Mouse (Mus musculus): ENCODE results near the gene Fut2.
"Not testable (repeated sequence)": the region's sequence is repeated elsewhere in the genome, so short reads cannot be mapped to it uniquely, and the experiment has no call there.

The Fut2 gene

DNA sequence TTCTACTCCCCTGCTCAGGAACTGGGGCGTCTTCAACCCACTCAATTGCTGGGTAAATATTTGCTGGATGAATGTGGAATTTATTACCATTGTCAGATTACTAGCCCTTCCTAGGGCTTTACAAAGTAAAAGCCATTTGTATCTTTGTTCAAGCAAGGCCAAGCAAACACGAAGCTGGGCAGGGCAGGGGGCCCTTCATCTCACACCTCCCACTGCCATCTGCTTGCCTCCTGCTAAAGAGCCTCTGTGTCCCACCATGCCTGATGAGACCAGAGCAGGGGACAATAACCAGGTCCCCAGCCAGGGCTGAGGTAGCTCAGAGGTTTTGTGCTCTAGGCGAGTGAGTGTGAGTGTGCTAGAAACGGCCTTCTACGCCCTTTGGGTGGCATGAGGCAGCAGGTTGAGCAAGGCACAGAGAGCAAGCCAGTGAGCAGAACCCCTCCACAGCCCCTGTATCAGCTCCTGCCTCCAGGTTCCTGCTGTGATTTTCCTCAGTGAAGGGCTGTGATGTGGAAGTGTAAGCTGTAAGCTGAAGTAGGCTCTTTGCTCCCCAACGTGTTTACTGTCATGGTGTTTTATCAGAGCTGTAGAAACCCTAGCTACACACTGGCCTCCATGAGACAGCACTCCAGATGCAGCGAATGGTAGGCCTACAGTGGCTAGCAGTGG is 11.6 kb upstream of the Fut2 start:
- no peak for DNase-seq (ENCODE audit: extremely low read depth, low read depth)

DNA sequence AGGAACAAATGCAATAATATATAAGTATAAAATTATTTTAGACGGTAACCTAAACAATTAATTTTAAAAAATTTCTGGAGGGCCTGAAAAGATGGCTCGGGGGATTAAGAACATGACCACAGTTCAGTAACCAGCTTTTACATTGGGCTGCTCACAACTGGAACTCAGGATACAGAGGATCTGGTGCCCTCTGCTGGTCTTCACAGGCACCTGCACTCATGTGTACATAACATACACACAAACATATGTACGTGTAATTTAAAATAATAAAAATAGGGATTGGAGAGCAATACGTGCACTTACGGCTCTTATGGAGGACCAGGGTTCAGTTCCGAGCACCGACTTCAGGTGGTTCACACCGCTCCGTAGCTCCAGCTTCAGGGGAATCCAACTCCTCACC is 2.7 kb upstream of the Fut2 start:
- peak; percentile 24 for DNase-seq (ENCODE audit: extremely low read depth, low read depth)

DNA sequence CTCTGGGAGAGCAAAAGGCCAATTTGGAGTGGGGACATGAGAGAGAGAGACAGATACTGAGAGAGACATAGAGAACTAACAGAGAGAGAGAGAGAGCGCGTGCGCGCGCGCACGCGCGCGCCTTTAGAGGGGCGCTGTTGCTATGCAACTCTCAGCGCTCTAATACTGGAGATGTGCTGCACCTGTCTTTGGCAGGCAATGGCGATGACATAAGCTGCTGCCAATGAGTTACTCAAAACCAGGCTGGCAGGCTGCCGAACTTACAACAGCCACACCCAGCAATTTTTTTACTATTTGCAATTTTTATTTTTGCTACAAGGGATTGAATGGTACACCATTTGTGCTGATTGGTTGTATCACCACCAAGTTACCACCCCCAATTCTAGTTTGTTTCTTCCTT is 1.6 kb upstream of the Fut2 start:
- no peak for DNase-seq (ENCODE audit: extremely low read depth, low read depth)

DNA sequence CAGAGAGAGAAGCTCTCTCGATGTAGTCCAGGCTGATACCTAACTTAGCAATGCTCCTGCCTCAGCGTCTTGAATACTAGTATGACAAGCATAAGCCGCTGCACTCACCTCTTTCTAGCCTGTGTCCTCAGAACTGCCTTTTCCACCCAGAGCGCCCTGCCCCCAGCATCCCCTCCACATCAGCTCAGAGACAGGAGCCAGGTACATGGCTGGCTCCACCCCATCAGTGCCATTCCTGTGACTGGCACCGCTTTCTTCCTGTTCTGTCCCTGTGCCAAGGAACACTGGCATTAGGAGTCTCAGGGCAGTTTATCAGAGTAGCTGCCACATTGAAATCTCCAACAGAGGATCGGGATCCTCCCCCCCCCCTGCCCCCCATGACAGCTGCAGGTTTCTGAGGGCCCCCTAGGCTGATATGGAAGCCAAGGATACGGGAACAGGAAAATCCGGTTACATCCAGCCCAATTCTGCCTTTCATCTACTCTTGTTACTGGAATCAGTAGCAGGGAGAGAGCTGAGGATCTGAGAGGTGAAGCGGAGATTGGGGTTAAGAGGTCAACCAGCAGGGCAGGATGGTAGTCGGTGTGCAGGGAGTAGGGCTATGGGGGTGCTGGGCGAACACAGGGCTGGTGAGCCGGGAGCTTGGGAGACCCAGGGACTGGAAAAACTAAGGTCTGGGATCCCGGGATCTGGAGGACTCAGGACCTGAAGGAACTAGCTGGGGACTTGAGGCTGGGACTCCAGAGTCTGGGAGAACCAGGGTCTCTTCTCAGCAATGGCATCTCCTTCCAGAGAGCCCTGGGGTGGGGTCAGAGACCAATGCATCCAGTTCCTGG is 673 bp downstream of the Fut2 start:
- no peak for DNase-seq (ENCODE audit: extremely low read depth, low read depth)

DNA sequence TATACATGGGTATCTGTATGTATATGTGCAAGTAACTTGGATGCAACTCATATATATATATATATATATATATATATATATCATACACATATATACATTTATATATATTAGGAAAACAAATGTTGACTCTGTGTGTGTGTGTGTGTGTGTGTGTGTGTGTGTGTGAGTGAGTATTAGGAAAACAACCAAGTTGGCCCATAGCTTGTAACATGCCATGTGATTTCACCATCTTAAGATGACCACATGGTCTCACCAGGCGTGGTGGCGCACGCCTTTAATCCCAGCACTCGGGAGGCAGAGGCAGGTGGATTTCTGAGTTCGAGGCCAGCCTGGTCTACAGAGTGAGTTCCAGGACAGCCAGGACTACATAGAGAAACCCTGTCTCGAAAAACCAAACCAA is 4.5 kb downstream of the Fut2 start:
- not testable (repeated sequence) for DNase-seq (ENCODE audit: extremely low read depth, low read depth)

DNA sequence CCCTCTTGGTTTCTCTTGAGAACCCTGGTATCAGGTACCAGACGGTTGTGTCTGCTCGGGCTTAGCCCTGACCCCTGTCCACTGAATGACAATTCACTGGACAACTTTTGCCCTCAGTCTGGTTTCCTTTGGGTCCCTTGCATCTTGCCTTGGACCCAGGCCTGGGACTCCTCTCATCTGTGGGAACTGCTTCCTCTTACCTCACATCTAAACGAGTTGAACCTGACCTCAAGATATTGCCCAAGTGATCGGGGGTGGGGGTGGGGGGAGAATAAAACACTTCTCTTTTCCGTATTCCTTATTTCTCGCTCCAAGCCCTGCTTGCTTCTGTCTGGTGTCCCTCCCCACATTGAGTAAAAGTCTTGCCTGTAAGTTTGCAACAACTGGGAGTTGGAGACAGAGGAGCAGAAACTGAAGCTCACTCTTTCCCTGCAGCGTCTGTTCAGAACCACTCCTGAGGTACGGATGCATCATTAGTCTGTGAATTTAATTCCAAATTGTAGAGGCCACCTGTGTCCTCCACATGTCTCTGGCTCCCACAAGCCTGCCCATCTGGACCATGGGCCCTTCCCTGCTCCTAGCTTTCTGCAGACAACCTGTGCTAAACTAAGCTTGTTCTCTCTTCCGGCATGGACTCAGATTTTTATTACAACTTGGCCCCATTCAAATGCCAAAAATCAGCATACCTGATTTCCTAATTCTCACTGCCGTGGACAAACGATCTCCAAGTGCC is 5.3 kb downstream of the Fut2 start:
- DNase-seq (ENCODE audit: extremely low read depth, low read depth): no peak

DNA sequence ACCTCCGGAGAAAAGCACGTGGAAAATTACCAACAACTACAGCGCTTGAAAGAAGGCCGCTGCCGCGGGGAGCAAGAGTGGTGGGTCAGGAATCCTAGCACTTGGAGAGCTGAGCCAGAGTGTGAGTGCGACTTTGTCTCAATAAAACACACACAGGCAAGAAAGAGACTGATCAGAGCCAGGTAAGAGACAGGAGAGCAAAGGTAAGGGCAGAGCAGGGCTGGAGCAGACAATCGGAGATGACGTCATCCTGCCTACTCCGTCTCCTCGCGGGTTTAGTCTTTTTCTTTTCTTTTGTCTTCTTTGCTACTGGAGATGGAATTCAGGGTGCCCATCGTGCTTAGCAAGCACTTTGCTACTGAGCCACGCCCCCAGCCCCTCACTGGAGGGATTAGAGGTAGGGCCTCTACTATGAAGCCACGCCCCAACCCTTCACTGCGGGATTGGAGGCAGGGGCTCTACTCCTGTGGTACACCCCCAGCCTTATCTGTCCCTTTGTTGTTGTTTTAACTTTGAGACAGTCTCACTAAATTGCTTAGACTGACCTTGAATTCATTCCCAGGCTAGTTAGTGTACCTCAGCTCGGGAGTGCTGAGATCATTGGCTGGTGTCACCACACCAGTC is 11.7 kb downstream of the Fut2 start:
- DNase-seq (ENCODE audit: extremely low read depth, low read depth): no peak

DNA sequence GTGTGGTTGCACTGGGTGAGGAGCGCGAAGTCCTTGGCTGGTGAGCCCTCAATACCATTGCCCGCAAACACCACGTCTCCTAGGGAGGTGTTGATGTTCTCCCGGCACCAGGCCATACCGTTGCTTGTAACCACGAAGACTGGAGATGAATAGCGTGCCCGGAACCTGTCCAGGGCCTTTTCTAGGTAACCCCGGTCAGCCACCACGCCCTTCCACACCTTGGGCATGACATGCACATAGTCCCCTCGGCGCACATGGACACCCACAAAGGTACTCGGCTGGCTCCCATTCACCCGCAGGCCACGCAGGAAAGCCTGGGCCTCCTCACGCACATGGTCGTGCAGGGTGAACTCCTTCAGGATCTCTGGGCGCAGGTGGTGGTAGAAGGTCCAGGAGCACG is 15.7 kb downstream of the Fut2 start:
- not testable (repeated sequence) for DNase-seq (ENCODE audit: extremely low read depth, low read depth)

DNA sequence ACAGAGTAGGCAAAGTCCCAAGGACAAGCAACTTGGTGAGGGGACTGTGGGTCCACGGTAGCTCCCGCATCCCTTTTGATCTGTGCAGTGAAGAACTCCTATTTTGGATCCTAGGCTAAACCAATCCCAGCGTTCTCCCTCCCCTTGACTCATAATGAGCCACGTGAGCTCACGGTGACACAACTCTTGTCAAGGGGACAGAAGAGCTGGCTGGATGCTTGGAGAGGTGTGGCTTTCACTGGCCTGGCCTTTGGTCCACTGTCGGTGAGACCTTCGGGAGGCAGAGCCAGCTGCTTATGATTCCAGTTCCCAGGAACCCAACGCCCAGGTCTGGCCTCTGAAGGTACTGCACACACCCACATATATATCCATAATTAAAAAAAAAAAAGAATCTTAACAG is 16.8 kb downstream of the Fut2 start:
- no peak for DNase-seq (ENCODE audit: extremely low read depth, low read depth)

DNA sequence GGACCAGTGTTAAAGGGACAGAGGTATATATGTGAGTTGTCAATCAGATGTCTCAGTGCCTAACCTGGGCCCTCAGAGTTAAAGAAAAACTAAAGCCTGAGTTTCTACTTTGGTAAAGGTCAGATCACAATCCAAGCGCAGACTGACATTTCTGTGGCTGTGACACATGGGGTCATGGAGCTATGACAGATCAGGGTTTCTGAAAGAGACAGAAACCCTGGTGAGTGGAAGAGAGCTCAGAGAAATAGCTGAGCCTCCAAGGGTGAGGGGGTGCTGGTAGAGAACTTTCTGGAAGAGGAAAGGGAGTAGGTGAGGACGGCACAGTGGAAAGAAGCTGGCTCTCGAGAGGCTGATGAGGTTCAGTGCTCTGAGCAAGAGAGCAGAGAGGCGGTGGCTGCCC is 19.5 kb downstream of the Fut2 start:
- DNase-seq (ENCODE audit: extremely low read depth, low read depth): no peak

DNA sequence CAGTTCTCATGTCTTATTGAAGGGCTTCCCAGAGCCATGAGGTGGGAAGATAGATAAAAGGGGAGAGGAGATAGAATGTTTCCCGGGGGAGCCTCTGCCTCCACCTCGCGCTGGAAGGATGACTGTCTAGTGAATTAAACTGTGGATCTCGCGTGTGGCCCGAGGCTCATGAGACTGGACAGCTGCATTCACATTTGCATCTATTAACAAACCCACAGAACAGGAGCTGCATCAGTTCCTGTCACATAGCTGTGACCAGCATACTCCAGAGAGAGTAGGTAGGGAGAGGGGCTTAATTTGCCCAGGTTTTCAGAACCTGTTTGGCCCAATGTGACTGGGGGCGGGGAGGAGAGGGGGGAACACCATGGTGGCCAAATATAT is 20.6 kb downstream of the Fut2 start:
- no peak for DNase-seq (ENCODE audit: extremely low read depth, low read depth)

DNA sequence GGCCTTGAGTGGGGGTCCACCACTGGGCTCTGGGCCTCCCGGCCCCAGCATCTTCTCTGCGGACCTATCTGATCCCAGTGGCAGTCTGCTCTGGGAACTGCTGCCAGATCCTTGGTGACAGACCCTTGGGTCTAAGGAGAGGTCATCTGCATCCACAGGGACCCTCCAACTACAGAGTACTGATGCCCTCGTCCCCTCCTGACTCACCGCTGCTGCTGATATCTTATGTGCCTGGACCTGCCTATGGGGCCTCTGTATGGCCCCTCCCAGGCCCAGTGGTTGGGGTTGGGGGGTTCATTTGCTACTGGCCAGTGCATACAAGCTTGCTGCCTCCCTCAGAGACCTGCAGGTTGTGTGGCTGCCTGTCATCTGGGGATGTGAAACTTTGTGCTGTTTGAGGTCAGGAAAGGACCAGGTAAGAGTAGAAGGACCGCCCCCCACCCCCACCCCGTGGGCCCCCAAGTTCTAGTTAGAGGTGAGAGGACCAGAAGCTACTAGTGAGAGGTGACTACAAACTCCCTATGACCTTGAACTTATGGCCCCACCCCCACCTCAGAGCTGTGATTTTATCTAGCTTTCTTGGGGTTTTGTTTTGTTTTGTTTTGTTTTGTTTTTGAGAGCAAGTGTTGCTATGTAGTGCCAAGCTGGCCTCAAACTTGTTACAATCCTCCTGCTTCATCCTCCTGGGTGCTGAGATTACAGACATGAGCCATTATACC is 21.2 kb downstream of the Fut2 start:
- DNase-seq (ENCODE audit: extremely low read depth, low read depth): no peak

DNA sequence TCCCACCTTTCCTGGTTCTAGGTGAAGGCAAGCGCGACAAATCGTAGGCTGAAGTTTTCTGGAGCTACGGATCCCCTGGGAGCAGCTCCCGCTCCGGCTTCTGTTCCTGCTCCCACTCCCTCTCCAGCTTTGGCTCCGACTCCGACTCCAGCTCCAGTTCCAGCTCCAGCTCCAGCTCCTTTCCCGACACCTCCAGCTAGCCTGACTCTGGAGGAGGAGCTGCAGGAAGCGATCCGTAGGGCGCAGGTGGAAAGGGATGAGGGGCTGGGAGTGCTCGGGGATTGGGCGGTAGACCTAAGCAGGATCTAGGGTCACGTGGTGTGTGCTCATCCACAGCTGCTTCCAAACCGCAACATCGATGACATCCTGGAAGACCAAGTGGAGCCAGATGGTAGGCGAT is 22.0 kb downstream of the Fut2 start:
- no peak for DNase-seq (ENCODE audit: extremely low read depth, low read depth)

DNA sequence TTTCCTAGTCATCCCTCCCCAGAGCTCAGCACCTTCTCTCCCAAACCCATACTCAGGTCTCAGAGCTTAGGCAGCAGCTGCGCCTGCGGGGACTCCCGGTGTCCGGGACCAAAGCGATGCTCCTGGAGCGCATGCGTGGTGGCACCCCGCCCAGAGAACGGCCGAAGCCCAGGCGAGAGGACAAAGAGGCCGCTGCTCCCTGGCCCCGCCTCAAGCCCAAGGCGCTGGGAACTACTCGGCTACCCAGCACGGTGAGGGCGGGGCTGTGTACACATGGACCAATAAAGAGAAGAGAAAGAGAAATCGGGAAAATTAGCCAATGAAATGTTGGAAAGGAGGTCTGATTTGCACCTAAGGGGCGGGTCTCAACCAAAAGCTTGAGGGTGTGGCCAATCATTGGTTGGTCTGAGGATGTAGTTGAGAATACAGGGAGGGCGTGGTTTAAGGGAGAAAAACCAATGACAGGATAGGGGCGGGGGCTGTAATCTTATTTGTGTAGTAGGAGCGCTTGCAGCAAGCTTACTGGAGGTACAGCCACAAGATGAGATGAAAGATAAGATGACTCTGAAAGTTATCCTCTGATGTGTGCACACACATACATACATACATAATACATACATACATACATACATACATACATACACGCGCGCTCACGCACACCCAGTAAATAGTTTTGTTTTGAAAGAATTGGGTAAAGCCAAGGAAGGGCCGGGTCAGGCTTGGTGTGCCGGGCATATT is 22.6 kb downstream of the Fut2 start:
- DNase-seq (ENCODE audit: extremely low read depth, low read depth): peak; percentile 96

DNA sequence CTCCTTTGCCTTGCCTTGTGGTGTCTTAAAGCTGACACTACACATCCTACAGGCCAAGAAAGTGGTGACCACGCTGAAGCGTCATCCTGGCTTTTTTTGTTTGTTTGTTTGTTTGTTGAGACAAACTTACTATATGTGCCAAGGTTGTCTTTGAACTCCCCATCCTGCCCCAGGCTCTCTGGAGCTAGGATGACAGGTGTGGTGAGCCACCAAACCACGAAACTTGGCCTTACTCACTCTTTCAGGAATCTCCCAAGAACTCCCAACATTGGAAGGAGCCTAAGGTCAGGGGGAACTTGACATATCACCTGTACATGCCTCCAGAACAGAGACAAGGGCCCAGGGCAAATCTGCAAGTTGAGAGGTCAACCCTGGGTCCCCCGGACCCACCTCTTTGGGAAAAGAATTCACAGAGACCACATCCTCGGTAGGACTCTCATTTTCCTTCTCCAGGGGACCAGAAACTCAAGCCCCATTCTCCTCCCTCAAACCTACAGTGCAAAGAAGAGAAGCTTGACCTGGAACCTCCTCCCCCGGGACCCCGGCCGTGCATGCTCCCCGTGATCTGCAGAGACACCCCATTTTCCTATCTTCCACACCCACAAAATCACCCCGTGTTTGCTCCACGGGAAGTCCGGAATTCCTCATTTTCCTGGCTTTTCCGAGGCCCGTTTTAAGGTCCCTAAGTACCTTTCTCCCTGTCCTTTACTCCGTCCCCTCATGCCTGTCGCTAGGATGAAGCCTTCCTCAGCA is 23.5 kb downstream of the Fut2 start:
- DNase-seq (ENCODE audit: extremely low read depth, low read depth): no peak

DNA sequence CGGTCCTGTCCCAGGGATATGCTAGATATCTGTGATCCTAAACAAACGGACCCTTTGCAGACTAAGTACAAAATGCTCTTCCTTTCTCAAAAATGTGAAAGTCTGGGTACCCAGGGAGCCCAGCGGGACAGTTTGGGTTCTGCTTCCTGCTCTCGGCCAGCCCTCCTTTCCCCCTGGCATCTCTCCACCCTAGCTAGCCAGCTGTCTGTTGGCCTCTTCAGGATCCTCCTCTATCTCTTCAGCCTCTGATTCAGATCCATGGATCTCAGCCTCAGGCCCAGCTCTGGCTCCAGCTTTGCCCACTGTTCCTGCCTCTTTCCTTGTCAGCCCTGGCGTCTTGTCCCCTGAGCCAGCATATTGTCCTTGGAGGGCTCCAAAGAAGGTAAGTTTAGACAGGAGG is 24.1 kb downstream of the Fut2 start:
- DNase-seq (ENCODE audit: extremely low read depth, low read depth): no peak

DNA sequence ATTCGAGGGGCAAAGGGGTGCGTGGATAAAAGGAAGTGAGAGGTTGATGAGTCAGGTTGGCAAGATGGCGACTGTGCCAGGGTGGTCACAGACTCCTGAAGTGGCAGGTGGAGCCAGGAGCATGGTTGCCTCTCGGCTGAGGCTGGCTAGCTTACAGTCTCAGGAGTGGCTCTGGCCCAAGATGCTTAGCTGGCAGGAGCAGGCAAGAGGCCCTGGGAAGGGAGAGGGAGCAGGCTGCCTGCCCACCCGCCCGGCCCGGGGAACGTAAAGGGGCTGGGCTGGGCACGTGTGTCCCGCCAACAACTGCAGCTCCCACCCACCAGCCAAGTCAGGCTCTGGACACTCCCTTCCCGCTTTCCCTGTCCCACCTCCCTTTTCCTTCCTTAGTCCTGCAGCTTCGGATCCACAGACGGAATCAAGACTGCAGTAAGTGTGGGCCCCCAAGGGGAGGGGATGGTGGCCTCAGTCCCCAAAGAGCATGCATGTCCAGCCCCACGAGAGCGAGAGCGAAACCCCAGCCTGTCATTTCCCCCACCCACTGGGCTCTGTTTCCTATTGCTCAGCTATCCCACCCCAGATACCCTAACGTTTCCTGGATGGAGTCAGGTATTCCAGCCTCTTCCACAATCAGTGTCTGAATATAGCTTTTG is 24.7 kb downstream of the Fut2 start:
- no peak for DNase-seq (ENCODE audit: extremely low read depth, low read depth)

DNA sequence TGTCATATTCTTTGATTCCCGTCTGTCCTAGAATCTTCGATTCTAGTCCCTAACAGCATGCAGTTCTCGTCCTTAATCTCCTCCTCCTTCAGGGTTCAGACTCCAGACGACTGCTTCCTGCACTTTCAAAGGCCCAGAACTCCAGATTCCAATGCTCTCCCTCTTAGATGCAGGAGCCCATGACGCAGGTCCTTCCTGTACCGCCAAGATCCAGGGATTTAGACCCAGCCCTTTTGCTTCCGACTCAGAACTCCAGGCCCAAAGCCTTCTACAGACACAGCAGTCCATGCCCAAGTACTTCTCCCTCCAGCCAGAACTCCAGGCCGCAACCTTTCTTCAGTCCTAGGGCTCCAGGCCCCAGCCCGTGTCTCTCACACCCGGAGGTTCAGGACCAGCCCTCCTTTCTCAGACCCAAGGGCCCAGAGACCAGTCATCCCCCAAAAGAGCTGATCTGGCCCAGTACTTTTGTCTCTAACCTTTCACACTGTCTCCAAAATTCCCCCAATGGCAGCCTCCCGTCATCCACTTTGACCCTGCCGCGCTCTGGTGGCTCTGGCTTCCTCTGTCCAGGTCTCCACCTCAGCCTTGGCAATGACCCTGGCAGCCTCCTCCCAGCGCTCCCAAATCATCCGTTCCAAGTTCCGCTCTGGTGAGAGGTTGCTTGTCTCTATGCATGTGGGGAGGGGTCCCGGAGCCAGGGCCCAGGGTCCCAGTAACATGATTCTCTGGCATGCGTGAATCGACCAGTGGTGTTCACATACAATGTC is 25.8 kb downstream of the Fut2 start:
- DNase-seq (ENCODE audit: extremely low read depth, low read depth): no peak
